Mouse (Mus musculus) left cerebral cortex, postnatal 25 days (tissue): ENCODE data around the gene Slc33a1. TPM values are rescaled to one million over a fixed set of nuclear protein-coding genes. Genes with fewer than 3 reads are reported as not detected.

Source experiments
- DNase-seq, 2 experiments: peaks; one replicate each; pipeline ENCODE4 v3.0.0; 2022; ENCODE audit warnings: low spot score in 2 of 2, mixed read lengths in 1 of 2
- intact Hi-C: fragments of 180-260 bp; cut with DNase I; formaldehyde crosslinking; loops from one replicate; pipeline ENCODE4 v1.15.1; 2025
- total RNA-seq, 2 experiments: library from RNA; stranded (reverse); gene quantifications; 2 replicates each; pipeline ENCODE4 v1.2.3; 2021

Slc33a1 gene
- total RNA-seq, 2 experiments from 2014 or later = 28.1 to 31.8 TPM

DNA sequence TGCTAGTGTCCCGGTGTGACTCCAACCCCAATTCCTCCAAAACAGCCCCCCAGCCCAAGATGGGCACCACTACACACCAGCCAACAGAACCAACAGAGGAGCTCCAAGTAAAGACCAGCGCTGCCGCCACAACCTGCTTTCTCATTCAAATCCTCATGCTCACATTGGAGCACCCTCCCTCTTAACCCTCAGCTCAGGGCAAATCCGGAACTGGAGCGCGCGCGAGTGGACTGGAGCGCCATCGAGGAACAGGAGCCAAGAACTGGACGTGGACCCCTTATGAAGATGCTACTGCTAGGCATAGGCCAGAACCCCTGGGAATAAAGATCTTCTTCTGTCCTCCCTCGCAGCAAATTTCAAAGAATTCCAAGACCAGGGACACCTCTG lies 65.3 kb downstream of the Slc33a1 start, which contains the start of gene Plch1:
Gene Plch1, minus strand, starts transcription at position 164 of the 387 bp plus-strand sequence.
- intact Hi-C loops = loop anchor here (2.0 to 10.0 kb wide), 2 partner anchors 29 to 495 kb away; partner anchors contain the start of gene E130311K13Rik
- DNase-seq = peak; percentile 20 to 27

DNA sequence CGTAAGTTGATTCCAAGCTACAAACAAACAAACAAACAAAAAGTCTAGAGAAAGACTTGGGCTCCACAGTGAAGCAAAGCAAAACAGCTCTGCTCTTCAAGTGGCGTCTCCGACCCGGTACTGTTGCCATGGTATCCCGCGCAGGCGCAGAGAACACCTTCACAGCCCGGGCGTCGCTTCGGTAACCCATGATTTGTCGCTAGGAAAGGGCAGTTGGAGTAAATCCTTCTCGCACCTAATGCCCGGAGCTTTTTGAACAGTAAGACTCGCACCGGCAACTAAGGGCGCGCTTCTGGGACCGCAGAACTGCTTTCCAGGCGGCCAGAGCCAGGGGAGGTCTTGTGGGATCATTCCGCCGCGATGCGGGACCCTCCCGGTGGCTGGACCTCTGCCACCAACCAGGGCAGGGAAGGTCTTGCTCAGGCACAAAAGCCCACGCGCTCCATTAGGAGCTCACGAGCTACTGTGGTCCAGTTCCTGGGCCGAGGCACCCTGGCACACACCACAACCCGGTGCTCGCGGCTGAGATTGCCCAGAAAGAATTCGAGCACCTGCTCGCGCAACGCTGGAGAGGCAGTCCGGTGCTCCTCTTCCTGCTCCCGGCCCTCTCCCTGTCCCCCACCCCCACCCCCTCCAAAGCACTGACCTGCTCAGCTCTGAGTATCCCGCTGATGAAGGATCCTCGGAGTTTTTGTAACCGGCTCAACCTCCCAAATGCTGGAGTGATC lies 65.8 kb downstream of the Slc33a1 start:
- DNase-seq = peak; percentile 84 to 86
- intact Hi-C loops = loop anchor here (2.0 to 10.0 kb wide), 2 partner anchors 30 to 494 kb away; partner anchors contain the start of gene E130311K13Rik

DNA sequence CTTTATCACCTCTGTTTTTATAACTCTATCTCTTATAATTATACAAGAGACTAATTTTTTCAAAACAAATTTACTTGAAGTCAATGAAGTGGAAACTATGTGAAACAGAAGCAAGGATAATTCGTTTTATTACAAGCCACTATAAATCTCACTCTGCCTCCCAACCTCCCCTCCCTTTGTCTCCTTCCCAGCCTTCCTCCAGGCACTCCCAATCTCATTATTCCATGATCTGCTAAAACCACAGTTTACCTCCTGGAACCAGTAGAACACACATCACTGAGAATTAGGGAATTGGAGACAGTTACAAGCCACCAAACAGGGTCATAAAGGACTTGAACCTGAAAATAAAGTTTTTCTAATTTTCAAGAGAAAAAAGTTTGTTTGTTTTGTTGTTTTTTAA lies 67.4 kb downstream of the Slc33a1 start:
- intact Hi-C loops = loop anchor here (10.0 kb wide), 1 partner anchor 492 kb away; no protein-coding TSS in a partner anchor
- no peak for DNase-seq

- DNase-seq = no peak
- intact Hi-C loops = loop anchor here (10.0 kb wide), 1 partner anchor 492 kb away; no protein-coding TSS in a partner anchor
Observed at GRCm38 (mm10) chr3:63896303-63896702, 68.3 kb downstream of the Slc33a1 start.

DNA sequence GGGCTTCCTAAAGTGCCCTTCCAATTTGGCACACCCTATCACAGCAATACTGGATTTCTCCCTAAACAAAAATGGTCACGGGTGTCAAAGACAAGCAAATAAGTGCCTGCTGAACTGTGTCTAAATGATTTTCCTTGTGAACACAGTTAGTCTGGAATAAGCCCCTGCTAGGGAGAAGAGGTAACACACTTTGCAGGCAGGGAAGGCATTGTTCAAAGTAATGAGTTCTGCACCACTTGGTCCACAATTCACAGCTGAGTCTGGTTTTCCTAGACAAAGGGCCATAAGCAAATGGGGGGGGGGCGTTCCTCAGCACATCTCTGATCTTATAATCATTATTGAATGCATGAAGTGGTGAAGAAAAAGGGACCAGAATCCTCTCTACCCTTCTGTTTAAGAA lies 68.8 kb downstream of the Slc33a1 start:
- intact Hi-C loops = loop anchor here (10.0 kb wide), 1 partner anchor 491 kb away; no protein-coding TSS in a partner anchor
- no peak for DNase-seq

DNA sequence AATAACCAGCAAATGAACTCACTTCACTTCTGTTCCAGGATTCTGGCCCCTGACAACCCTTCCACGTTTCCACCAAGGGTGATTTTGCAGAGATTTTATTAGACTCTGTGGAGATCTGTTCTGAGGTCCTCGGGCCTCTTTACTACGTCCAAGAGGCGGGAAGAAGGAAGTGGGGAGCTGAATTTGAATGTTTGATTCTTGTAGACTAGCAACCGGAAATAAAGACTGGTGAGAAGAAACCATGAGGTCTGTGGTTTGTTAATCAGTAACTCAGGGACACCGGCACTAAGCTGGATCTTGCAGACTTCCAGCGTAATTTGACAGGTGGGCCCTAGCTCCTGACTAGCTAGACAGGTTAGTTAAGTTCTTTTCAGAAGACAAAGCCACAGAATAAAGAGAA lies 70.9 kb downstream of the Slc33a1 start:
- DNase-seq = no peak
- intact Hi-C loops = loop anchor here (10.0 kb wide), 1 partner anchor 489 kb away; no protein-coding TSS in a partner anchor

DNA sequence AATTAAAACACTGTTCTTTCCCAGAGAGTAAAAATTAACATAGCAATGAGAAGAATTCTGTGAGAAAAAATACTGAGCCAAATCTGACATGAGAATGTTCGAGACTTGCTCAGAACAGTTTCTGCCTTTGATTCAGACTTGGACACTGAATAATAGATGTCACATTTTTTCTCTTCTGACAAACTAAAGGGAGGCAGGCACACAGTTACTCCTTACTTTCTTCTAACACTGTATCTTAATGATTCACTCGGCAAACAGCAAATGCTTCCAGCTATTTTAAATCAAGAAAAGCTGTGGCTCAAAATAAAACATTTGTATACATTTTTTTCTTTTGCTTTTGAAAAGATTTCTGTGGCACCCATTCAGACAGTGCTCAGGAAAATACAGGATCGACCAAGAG lies 72.4 kb downstream of the Slc33a1 start:
- peak in 1 of 2 experiments; percentile 45 for DNase-seq
- intact Hi-C loops = loop anchor here (10.0 kb wide), 1 partner anchor 487 kb away; no protein-coding TSS in a partner anchor

Other genes with a start within 250 kb of the Slc33a1 start
- 1 to 10 TPM; 7.1 to 7.9 TPM for gene Plch1, start 65.3 kb downstream of the Slc33a1 start, total RNA-seq
- 10 to 100 TPM; 11.8 to 12.5 TPM for gene E130311K13Rik, start 35.3 kb downstream of the Slc33a1 start, total RNA-seq
- gene Gmps, start 11.3 kb upstream of the Slc33a1 start, total RNA-seq = 10 to 100 TPM; 44.1 to 44.9 TPM
- gene Vmn2r1, start 116.8 kb upstream of the Slc33a1 start, total RNA-seq = under 1 TPM; 0.27 to 0.28 TPM
- not detected for gene Vmn2r2, start 177.2 kb upstream of the Slc33a1 start, total RNA-seq